Mouse (Mus musculus): ENCODE measurements around the gene Cat. TPM values are rescaled to one million over a fixed set of nuclear protein-coding genes. Genes with fewer than 3 reads are reported as not detected.

Gene Cat
- polyA plus RNA-seq, 1 experiment from 2014 or later, result 127 TPM

- H3K9me3 ChIP-seq (ENCODE audit: control insufficient read depth, low read length), result no peaks in the 10 kb centered on the region
- H3K4me3 ChIP-seq (ENCODE audit: low read depth, low read length), result no peak overlapping the region
- H3K27me3 ChIP-seq (ENCODE audit: control insufficient read depth, insufficient read depth, low read length), result no peaks in the 10 kb centered on the region
- no peak for DNase-seq (ENCODE audit: low spot score)
- H3K27ac ChIP-seq (ENCODE audit: low read depth, low read length), result no peak overlapping the region
- no peaks in the 10 kb centered on the region for H3K4me1 ChIP-seq (ENCODE audit: control insufficient read depth, insufficient read depth, low read length)
- no peak overlapping the region for H3K9ac ChIP-seq (ENCODE audit: low read length)
- H3K36me3 ChIP-seq (ENCODE audit: control insufficient read depth, insufficient read depth, low read length), result no peaks in the 10 kb centered on the region
- WGBS, result 91% methylated on average over 2 of the region's 2 CpGs
- no peak overlapping the region for H3K4me2 ChIP-seq (ENCODE audit: low read depth)
- ATAC-seq (ENCODE audit: insufficient read depth, low FRiP score, low TSS enrichment), result no peak
Measured at GRCm38 (mm10) chr2:103505956-103506355, 21.0 kb upstream of the Cat start.

- ATAC-seq (ENCODE audit: insufficient read depth, low FRiP score, low TSS enrichment) (no peak), DNase-seq (ENCODE audit: low spot score) (no peak)
- H3K36me3 ChIP-seq (ENCODE audit: control insufficient read depth, insufficient read depth, low read length), result no peaks in the 10 kb centered on the region
- no peaks in the 10 kb centered on the region for H3K9me3 ChIP-seq (ENCODE audit: control insufficient read depth, low read length)
- no peak overlapping the region for H3K27ac ChIP-seq (ENCODE audit: low read depth, low read length)
- no peaks in the 10 kb centered on the region for H3K4me1 ChIP-seq (ENCODE audit: control insufficient read depth, insufficient read depth, low read length)
- no peaks in the 10 kb centered on the region for H3K27me3 ChIP-seq (ENCODE audit: control insufficient read depth, insufficient read depth, low read length)
- 91% methylated on average over 1 of the region's 1 CpGs for WGBS
- H3K4me2 ChIP-seq (ENCODE audit: low read depth), result no peak overlapping the region
- H3K9ac ChIP-seq (ENCODE audit: low read length), result no peak overlapping the region
- H3K4me3 ChIP-seq (ENCODE audit: low read depth, low read length), result no peak overlapping the region
Measured at GRCm38 (mm10) chr2:103504463-103504862, 19.5 kb upstream of the Cat start.

GRCm38 (mm10) chr2:103500769-103501168 lies 15.8 kb upstream of the Cat start:
- H3K27ac ChIP-seq (ENCODE audit: low read depth, low read length), result no peak overlapping the region
- no peak for ATAC-seq (ENCODE audit: insufficient read depth, low FRiP score, low TSS enrichment)
- no peaks in the 10 kb centered on the region for H3K36me3 ChIP-seq (ENCODE audit: control insufficient read depth, insufficient read depth, low read length)
- no peak overlapping the region for H3K4me3 ChIP-seq (ENCODE audit: low read depth, low read length)
- no peaks in the 10 kb centered on the region for H3K9me3 ChIP-seq (ENCODE audit: control insufficient read depth, low read length)
- H3K4me1 ChIP-seq (ENCODE audit: control insufficient read depth, insufficient read depth, low read length), result no peaks in the 10 kb centered on the region
- no peaks in the 10 kb centered on the region for H3K27me3 ChIP-seq (ENCODE audit: control insufficient read depth, insufficient read depth, low read length)
- no peak overlapping the region for H3K4me2 ChIP-seq (ENCODE audit: low read depth)
- H3K9ac ChIP-seq (ENCODE audit: low read length), result no peak overlapping the region
- no peak for DNase-seq (ENCODE audit: low spot score)
- 79% methylated on average over 2 of the region's 2 CpGs for WGBS

GRCm38 (mm10) chr2:103495633-103496418 lies 10.9 kb upstream of the Cat start:
- no peaks in the 10 kb centered on the region for H3K27me3 ChIP-seq (ENCODE audit: control insufficient read depth, insufficient read depth, low read length)
- ATAC-seq (ENCODE audit: insufficient read depth, low FRiP score, low TSS enrichment) (no peak), DNase-seq (ENCODE audit: low spot score) (no peak)
- no peak overlapping the region for H3K4me3 ChIP-seq (ENCODE audit: low read depth, low read length)
- no peaks in the 10 kb centered on the region for H3K9me3 ChIP-seq (ENCODE audit: control insufficient read depth, low read length)
- H3K36me3 ChIP-seq (ENCODE audit: control insufficient read depth, insufficient read depth, low read length), result no peaks in the 10 kb centered on the region
- H3K4me1 ChIP-seq (ENCODE audit: control insufficient read depth, insufficient read depth, low read length), result no peaks in the 10 kb centered on the region
- no peak overlapping the region for H3K4me2 ChIP-seq (ENCODE audit: low read depth)
- no peak overlapping the region for H3K27ac ChIP-seq (ENCODE audit: low read depth, low read length)
- no peak overlapping the region for H3K9ac ChIP-seq (ENCODE audit: low read length)
- WGBS, result 87% methylated on average over 6 of the region's 6 CpGs

GRCm38 (mm10) chr2:103493827-103494226 lies 8.9 kb upstream of the Cat start:
- Histone ChIP-seq H3K4me3 (ENCODE audit: low read depth, low read length) (no peak overlapping the region), H3K4me1 (ENCODE audit: control insufficient read depth, insufficient read depth, low read length) (no peaks in the 10 kb centered on the region), H3K27me3 (ENCODE audit: control insufficient read depth, insufficient read depth, low read length) (no peaks in the 10 kb centered on the region), H3K9ac (ENCODE audit: low read length) (no peak overlapping the region), H3K4me2 (ENCODE audit: low read depth) (no peak overlapping the region), H3K36me3 (ENCODE audit: control insufficient read depth, insufficient read depth, low read length) (no peaks in the 10 kb centered on the region), H3K27ac (ENCODE audit: low read depth, low read length) (no peak overlapping the region), H3K9me3 (ENCODE audit: control insufficient read depth, low read length) (no peaks in the 10 kb centered on the region)
- 72% methylated on average over 4 of the region's 4 CpGs for WGBS
- ATAC-seq (ENCODE audit: insufficient read depth, low FRiP score, low TSS enrichment), result no peak
- no peak for DNase-seq (ENCODE audit: low spot score)

- WGBS, result 85% methylated on average over 4 of the region's 4 CpGs
- Histone ChIP-seq H3K27ac (ENCODE audit: low read depth, low read length) (no peak overlapping the region), H3K4me1 (ENCODE audit: control insufficient read depth, insufficient read depth, low read length) (no peaks in the 10 kb centered on the region), H3K4me3 (ENCODE audit: low read depth, low read length) (no peak overlapping the region), H3K27me3 (ENCODE audit: control insufficient read depth, insufficient read depth, low read length) (no peaks in the 10 kb centered on the region), H3K36me3 (ENCODE audit: control insufficient read depth, insufficient read depth, low read length) (no peaks in the 10 kb centered on the region), H3K9me3 (ENCODE audit: control insufficient read depth, low read length) (no peaks in the 10 kb centered on the region), H3K9ac (ENCODE audit: low read length) (no peak overlapping the region), H3K4me2 (ENCODE audit: low read depth) (no peak overlapping the region)
- ATAC-seq (ENCODE audit: insufficient read depth, low FRiP score, low TSS enrichment) (no peak), DNase-seq (ENCODE audit: low spot score) (no peak)
Measured at GRCm38 (mm10) chr2:103492526-103492925, 7.6 kb upstream of the Cat start.

- Histone ChIP-seq H3K36me3 (ENCODE audit: control insufficient read depth, insufficient read depth, low read length) (no peaks in the 10 kb centered on the region), H3K9me3 (ENCODE audit: control insufficient read depth, low read length) (no peaks in the 10 kb centered on the region), H3K27me3 (ENCODE audit: control insufficient read depth, insufficient read depth, low read length) (no peaks in the 10 kb centered on the region), H3K4me1 (ENCODE audit: control insufficient read depth, insufficient read depth, low read length) (peaks cover 9% of the 10 kb centered on the region; the same call in 1 of the 2 replicates), H3K4me2 (ENCODE audit: low read depth) (peak overlapping the region; percentile 76), H3K4me3 (ENCODE audit: low read depth, low read length) (peak overlapping the region; percentile 80), H3K9ac (ENCODE audit: low read length) (peak overlapping the region; percentile 89), H3K27ac (ENCODE audit: low read depth, low read length) (no peak overlapping the region)
- DNase-seq (ENCODE audit: low spot score), result no peak
- no peak for ATAC-seq (ENCODE audit: insufficient read depth, low FRiP score, low TSS enrichment)
- 47% methylated on average over 5 of the region's 5 CpGs for WGBS
Measured at GRCm38 (mm10) chr2:103483986-103484520, 907 bp downstream of the Cat start.

GRCm38 (mm10) chr2:103483289-103483985 lies 1.5 kb downstream of the Cat start:
- Histone ChIP-seq H3K9me3 (ENCODE audit: control insufficient read depth, low read length) (no peaks in the 10 kb centered on the region), H3K27me3 (ENCODE audit: control insufficient read depth, insufficient read depth, low read length) (no peaks in the 10 kb centered on the region), H3K27ac (ENCODE audit: low read depth, low read length) (no peak overlapping the region), H3K36me3 (ENCODE audit: control insufficient read depth, insufficient read depth, low read length) (no peaks in the 10 kb centered on the region), H3K4me1 (ENCODE audit: control insufficient read depth, insufficient read depth, low read length) (peaks cover 9% of the 10 kb centered on the region; the same call in 1 of the 2 replicates), H3K4me2 (ENCODE audit: low read depth) (peak overlapping the region; percentile 76), H3K9ac (ENCODE audit: low read length) (no peak overlapping the region; the same call in 1 of the 2 replicates), H3K4me3 (ENCODE audit: low read depth, low read length) (no peak overlapping the region)
- DNase-seq (ENCODE audit: low spot score) (no peak), ATAC-seq (ENCODE audit: insufficient read depth, low FRiP score, low TSS enrichment) (no peak)
- 89% methylated on average over 7 of the region's 7 CpGs for WGBS

Data from neural tube, embryonic 11.5 days (tissue).